Mouse (Mus musculus) embryonic facial prominence, embryonic 10.5 days (tissue): ENCODE measurements around the gene Arrb2. TPM values are rescaled to one million over a fixed set of nuclear protein-coding genes. Genes with fewer than 3 reads are reported as not detected.
"Not testable (repeated sequence)": the region's sequence is repeated elsewhere in the genome, so short reads cannot be mapped to it uniquely, and the experiment has no call there.

ENCODE experiments used
- DNase-seq: peaks from one replicate; pipeline ENCODE4 v3.0.0-alpha.2; 2017; ENCODE audit warnings: low spot score
- H3K27ac ChIP-seq: fragments of 300-500 bp; sonication (generic); replicated peaks from 2 replicates; pipeline ENCODE4 v1.5.1; 2016; ENCODE audit warnings: mild to moderate bottlenecking
- H3K27me3 ChIP-seq: fragments of 300-500 bp; sonication (generic); replicated peaks from 2 replicates; pipeline ENCODE4 v1.6.1; 2016; ENCODE audit warnings: low read depth, mild to moderate bottlenecking; ENCODE audit not compliant: poor library complexity, severe bottlenecking
- H3K36me3 ChIP-seq: fragments of 300-500 bp; sonication (generic); replicated peaks from 2 replicates; pipeline ENCODE4 v1.6.1; 2016; ENCODE audit warnings: mild to moderate bottlenecking, moderate library complexity
- H3K4me1 ChIP-seq: fragments of 300-500 bp; sonication (generic); 2 replicates; pipeline ENCODE4 v1.6.1; 2016
- H3K4me3 ChIP-seq: fragments of 300-500 bp; sonication (generic); 2 replicates; pipeline ENCODE4 v1.5.1; 2016; ENCODE audit warnings: mild to moderate bottlenecking, moderate library complexity
- H3K9me3 ChIP-seq: fragments of 300-500 bp; sonication (generic); 2 replicates; pipeline ENCODE4 v1.6.1; 2016; ENCODE audit warnings: mild to moderate bottlenecking
- WGBS: fragments of 180-500 bp; shearing (Covaris S2); methylation state at CpG from one replicate; pipeline ENCODE4 v1.1.7; 2016; 5-methylcytosine and 5-hydroxymethylcytosine counted together
- polyA plus RNA-seq: library from polyadenylated mRNA; unstranded; fragments of >200 nt; fragmentation: Nextera tagmentation; extraction: Ambion mirVana; gene quantifications from 2 replicates; pipeline ENCODE4 v1.2.1, GENCODE M21; 2016

The Arrb2 gene
- 28.4 and 29.4 TPM in 2 replicates for polyA plus RNA-seq

DNA sequence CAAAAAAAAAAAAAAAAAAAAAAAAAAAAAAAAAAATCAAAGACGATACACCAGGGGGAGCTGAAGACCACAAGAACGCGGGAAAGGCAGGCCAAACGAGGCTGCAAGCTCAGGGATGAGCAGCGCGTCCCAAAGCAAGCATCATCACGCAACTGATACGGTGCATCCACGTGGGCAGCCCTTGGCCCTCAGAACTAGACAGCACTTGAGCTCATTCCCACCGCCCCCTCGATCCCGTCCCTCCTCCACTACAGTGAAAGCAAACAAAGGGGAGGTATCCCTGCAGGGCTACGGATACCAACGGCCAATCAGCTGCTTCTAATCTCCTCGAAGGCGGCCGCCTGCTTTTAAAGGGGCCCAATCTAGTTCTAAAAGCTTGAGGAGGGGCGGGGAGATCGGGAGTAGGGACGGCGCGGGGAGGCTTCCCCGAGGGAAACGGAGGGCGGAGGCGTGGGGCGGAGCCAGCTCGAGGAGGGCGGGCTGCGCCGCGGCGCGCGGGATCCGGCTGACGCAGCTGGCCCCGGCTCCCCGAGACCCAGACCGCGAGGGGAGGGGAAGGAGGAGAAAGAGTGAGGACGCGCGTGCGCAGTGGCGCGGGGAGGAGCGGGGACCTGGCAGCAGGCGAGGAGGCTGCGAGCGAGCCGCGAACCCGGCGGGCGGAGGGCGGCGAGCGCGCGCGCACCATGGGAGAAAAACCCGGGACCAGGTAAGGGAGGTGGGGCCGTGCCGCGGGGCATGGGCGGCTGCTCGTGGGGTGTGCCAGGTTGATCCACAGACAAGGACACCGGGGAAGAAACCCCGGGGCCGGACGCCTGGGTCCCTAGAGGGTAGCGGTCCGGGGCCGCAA lies at the start of gene Arrb2:
Arrb2 (plus strand) TSS at position 588 of the 847 bp plus-strand sequence.
- Histone ChIP-seq H3K27me3 (no peaks in the 10 kb centered on the region), H3K4me1 (peaks cover 43% of the 10 kb centered on the region)
- under 1% methylated on average over 75 of the region's 75 CpGs for WGBS

DNA sequence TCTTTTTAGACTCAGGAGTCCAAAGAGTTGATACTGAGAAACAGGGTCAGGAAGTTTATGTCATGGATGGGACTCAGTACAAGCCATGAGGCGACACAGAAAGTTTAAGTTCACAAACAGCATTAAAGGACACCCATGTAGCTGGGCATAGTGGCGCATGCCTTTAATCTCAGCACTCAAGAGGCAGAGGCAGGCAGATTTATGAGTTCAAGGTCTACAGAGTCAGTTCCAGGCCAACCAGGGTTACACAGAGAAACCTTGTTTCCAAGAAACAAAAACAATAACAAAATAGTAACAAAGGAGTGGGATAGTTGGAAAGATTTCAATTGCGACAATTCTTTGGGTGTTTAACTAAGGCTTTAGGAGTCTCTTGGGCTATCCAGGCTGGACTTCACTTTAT lies 48.3 kb upstream of the Arrb2 start:
- peaks cover 40% of the 10 kb centered on the region for H3K36me3 ChIP-seq
- H3K4me3 ChIP-seq, result no peak overlapping the region
- no peaks in the 10 kb centered on the region for H3K9me3 ChIP-seq
- no peaks in the 10 kb centered on the region for H3K27me3 ChIP-seq
- no peaks in the 10 kb centered on the region for H3K4me1 ChIP-seq
- WGBS, result 92% methylated on average over 3 of the region's 3 CpGs
- no peak overlapping the region for H3K27ac ChIP-seq
- no peak for DNase-seq

More for the DNA sequence above, at the start of gene Arrb2:
- DNase-seq, result peak; percentile 99
- peaks cover 22% of the 10 kb centered on the region for H3K36me3 ChIP-seq
- peak within 1 kb of the TSS; percentile 92 for H3K27ac ChIP-seq
- no peaks in the 10 kb centered on the region for H3K9me3 ChIP-seq
- H3K4me3 ChIP-seq, result peak within 1 kb of the TSS; percentile 88

DNA sequence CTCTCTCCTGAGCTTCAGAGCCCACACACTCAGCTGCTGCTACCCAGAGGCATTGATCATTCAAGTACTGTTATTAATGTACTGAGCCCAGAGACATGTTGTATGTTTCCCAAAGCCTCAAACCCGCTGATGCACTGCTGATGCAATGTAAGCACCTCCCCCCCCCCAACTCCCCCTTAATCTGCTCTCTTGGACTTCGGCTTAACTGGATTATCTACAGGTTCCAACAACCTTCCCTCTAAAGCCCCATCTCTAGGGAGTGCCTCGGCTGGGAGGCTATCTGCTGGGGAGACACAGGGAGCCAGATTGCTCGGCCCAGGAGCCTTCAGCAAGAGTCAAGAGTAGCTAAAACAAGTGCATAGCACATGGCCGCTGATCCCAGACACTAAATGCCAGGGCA lies 45.0 kb upstream of the Arrb2 start:
- H3K4me3 ChIP-seq, result no peak overlapping the region
- no peak overlapping the region for H3K27ac ChIP-seq
- 84% methylated on average over 5 of the region's 5 CpGs for WGBS
- H3K9me3 ChIP-seq, result no peaks in the 10 kb centered on the region
- no peaks in the 10 kb centered on the region for H3K27me3 ChIP-seq
- no peak for DNase-seq
- peaks cover 70% of the 10 kb centered on the region for H3K36me3 ChIP-seq
- H3K4me1 ChIP-seq, result no peaks in the 10 kb centered on the region

DNA sequence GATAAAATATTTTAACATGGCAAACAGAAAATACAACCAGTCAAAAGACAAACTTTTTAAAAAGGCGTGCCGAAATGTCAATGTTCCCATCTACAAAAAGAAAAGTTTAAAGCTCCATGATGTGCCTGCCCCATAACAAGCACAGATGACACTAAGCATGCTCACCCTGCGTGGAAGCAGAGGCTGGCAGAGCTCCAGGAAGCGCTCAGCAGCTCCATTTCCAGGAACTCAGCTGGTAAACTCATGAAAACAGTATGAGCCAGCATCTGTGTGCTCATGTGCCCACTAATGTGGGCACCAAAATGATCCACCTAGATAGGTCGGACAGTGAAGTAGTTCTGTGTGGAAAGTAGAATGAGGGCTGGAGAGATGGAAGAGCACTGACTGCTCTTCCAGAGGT lies 43.0 kb upstream of the Arrb2 start:
- Histone ChIP-seq H3K27ac (no peak overlapping the region), H3K9me3 (no peaks in the 10 kb centered on the region), H3K4me3 (no peak overlapping the region), H3K4me1 (no peaks in the 10 kb centered on the region), H3K36me3 (peaks cover 90% of the 10 kb centered on the region), H3K27me3 (no peaks in the 10 kb centered on the region)
- WGBS, result 89% methylated on average over 5 of the region's 5 CpGs
- DNase-seq, result no peak

- 90% methylated on average over 2 of the region's 2 CpGs for WGBS
- no peak for DNase-seq
- Histone ChIP-seq H3K36me3 (peaks cover 96% of the 10 kb centered on the region), H3K27ac (no peak overlapping the region), H3K4me1 (peaks cover 13% of the 10 kb centered on the region), H3K27me3 (no peaks in the 10 kb centered on the region), H3K4me3 (no peak overlapping the region), H3K9me3 (no peaks in the 10 kb centered on the region)
Observed at GRCm38 (mm10) chr11:70403598-70403997, 28.8 kb upstream of the Arrb2 start.

DNA sequence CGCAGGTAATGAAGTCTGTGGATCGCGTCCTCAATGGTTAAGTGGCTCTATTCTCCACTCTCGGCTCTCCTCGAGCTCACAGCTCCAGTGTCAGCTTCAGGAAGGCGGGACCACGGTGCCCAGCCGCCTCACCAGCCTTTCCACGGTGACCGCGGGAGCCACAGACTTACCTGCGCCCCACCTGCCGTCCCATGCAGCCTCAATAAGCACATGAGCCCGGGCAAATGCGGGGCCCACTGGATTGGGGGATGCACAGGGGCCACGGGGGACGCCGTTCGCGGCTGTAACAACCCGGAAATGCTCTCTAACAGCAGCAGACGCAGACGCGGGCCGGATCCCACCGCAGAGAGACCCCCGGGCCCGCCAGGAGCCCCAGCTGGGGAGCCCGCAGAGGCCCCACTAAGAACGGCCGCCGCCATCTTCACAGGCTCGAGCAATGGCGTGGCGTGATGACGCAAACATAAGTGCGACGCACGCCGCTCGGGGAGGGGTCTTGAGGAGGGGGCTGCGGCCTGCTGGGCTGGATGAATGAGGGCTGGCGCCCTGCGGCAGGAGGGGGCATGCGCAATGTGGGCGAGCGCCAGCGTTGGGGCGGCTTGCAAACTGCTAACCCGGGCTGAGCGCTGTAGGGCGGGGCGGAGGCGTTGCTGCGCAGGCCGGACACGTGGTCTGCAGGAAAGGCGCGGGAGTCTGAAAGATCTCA lies 22.7 kb upstream of the Arrb2 start, which contains the start of gene Pelp1:
Pelp1 (minus strand) TSS at position 438 of the 703 bp plus-strand sequence.
- H3K36me3 ChIP-seq, result peaks cover 34% of the 10 kb centered on the region
- peak; percentile 99 for DNase-seq
- peak within 1 kb of the TSS; percentile 91 for H3K4me3 ChIP-seq
- peaks cover 25% of the 10 kb centered on the region for H3K4me1 ChIP-seq
- H3K27ac ChIP-seq, result peak within 1 kb of the TSS; percentile 95
- WGBS, result under 1% methylated on average over 59 of the region's 59 CpGs
- no peaks in the 10 kb centered on the region for H3K9me3 ChIP-seq
- no peaks in the 10 kb centered on the region for H3K27me3 ChIP-seq

DNA sequence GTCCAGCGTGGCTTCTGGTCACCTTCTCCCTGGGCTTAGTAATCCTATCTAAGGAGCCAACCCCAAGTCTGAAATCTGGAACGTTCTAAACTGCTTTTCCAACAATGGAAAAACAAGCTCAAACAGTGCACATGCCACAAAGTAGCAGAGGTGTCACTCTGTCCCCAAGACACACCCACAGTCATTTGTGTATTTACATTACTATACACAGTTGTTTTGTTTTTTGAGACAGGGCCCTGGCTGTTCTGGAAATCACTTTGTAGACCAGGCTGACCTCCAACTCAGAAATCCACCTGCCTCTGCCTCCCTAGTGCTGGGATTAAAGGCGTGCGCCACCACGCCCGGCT lies 22.2 kb upstream of the Arrb2 start:
- 65% methylated on average over 6 of the region's 6 CpGs for WGBS
- peaks cover 29% of the 10 kb centered on the region for H3K36me3 ChIP-seq
- H3K9me3 ChIP-seq, result no peaks in the 10 kb centered on the region
- peak overlapping the region; percentile 95 for H3K27ac ChIP-seq
- peaks cover 25% of the 10 kb centered on the region for H3K4me1 ChIP-seq
- H3K27me3 ChIP-seq, result no peaks in the 10 kb centered on the region
- H3K4me3 ChIP-seq, result peak overlapping the region; percentile 91
- no peak for DNase-seq

GRCm38 (mm10) chr11:70412591-70412990 lies 19.8 kb upstream of the Arrb2 start:
- Histone ChIP-seq H3K4me3 (no peak overlapping the region), H3K27me3 (no peaks in the 10 kb centered on the region), H3K27ac (no peak overlapping the region), H3K4me1 (peaks cover 21% of the 10 kb centered on the region), H3K9me3 (no peaks in the 10 kb centered on the region), H3K36me3 (peaks cover 7% of the 10 kb centered on the region)
- no peak for DNase-seq
- WGBS, result 79% methylated on average over 5 of the region's 5 CpGs

GRCm38 (mm10) chr11:70413961-70414360 lies 18.5 kb upstream of the Arrb2 start:
- H3K9me3 ChIP-seq, result no peaks in the 10 kb centered on the region
- no peak overlapping the region for H3K4me3 ChIP-seq
- H3K4me1 ChIP-seq, result peaks cover 9% of the 10 kb centered on the region
- H3K36me3 ChIP-seq, result no peaks in the 10 kb centered on the region
- H3K27me3 ChIP-seq, result no peaks in the 10 kb centered on the region
- DNase-seq, result peak; percentile 76
- no peak overlapping the region for H3K27ac ChIP-seq
- WGBS, result 16% methylated on average over 3 of the region's 3 CpGs

GRCm38 (mm10) chr11:70418199-70418598 lies 14.2 kb upstream of the Arrb2 start:
- Histone ChIP-seq H3K4me3 (no peak overlapping the region), H3K27me3 (no peaks in the 10 kb centered on the region), H3K36me3 (no peaks in the 10 kb centered on the region), H3K9me3 (no peaks in the 10 kb centered on the region), H3K4me1 (no peaks in the 10 kb centered on the region), H3K27ac (no peak overlapping the region)
- WGBS, result 70% methylated on average over 4 of the region's 4 CpGs
- DNase-seq, result no peak

DNA sequence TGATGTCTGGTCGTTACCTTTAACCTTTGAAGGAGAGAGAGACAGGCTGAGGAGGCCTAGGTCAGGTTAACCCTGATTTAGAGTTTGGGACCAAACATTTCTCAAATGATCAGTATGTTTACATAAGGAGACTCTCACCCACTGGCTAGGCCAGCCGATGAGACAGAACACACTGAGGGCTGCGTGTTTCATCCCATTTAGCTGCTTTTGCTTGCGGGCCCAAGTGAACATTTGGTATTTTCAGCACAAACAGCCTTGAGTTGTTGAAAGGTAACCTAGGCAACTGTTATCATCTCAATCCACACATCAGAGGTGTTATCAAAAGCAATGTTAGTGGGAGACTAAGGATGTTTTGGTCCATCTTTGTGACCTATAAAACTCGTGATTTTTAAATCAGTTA lies 12.9 kb upstream of the Arrb2 start:
- Histone ChIP-seq H3K36me3 (no peaks in the 10 kb centered on the region), H3K4me1 (no peaks in the 10 kb centered on the region), H3K27me3 (no peaks in the 10 kb centered on the region), H3K9me3 (no peaks in the 10 kb centered on the region), H3K27ac (no peak overlapping the region), H3K4me3 (no peak overlapping the region)
- WGBS, result 75% methylated on average over 5 of the region's 5 CpGs
- DNase-seq, result no peak

DNA sequence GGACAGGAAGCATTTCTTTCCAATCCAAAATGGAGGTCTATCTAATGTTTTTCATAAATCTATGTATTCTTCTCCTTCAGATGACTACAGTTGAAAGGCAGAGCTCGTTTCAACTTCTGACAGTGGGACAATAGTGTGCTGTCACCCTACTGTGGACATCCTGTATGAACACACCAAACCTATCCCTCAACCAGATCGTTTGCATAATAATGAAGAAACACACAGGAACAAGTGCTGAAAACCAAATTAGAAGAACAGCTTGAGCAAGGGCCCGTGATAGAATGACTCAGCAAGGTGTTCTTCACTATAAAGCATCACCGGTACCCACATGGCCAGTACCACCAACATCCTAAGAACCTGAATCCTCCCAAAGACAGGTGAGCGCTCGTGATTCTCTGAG lies 5.8 kb upstream of the Arrb2 start:
- not testable (repeated sequence) for H3K4me1 ChIP-seq, H3K36me3 ChIP-seq, H3K27ac ChIP-seq, H3K4me3 ChIP-seq, H3K27me3 ChIP-seq, H3K9me3 ChIP-seq, DNase-seq
- 85% methylated on average over 6 of the region's 6 CpGs for WGBS

GRCm38 (mm10) chr11:70431574-70431973 lies 861 bp upstream of the Arrb2 start:
- Histone ChIP-seq H3K4me1 (peaks cover 43% of the 10 kb centered on the region), H3K4me3 (peak overlapping the region; percentile 88), H3K27me3 (no peaks in the 10 kb centered on the region), H3K27ac (peak overlapping the region; percentile 92), H3K9me3 (no peaks in the 10 kb centered on the region), H3K36me3 (peaks cover 15% of the 10 kb centered on the region)
- no peak for DNase-seq
- WGBS, result 32% methylated on average over 5 of the region's 5 CpGs
